Mouse (Mus musculus) gastrocnemius, adult 18-20 months (tissue): Measurements from ENCODE around the gene Dna2. TPM values are rescaled to one million over a fixed set of nuclear protein-coding genes. Genes with fewer than 3 reads are reported as not detected.
A peak's percentile ranks its signal among the peaks of the same experiment; 100 is the strongest.
"Not testable (repeated sequence)": the region's sequence is repeated elsewhere in the genome, so short reads cannot be mapped to it uniquely, and the experiment has no call there.

ENCODE experiments used
- DNase-seq: peaks from one replicate; pipeline ENCODE4 v3.0.0; 2021; ENCODE audit warnings: low spot score
- long read RNA-seq, 2 experiments: library from polyadenylated mRNA; stranded (forward); transcript quantifications; one replicate each; pipeline ENCODE4 v2.0.0; 2021
- total RNA-seq, 2 experiments: library from RNA; stranded (reverse); gene quantifications; 2 replicates each; pipeline ENCODE4 v1.2.3; 2021

Dna2 gene
- total RNA-seq: under 1 TPM; 0.17 to 0.21 TPM
- long read RNA-seq, experiment 1: 0 reads
- long read RNA-seq, experiment 2, partial matches to known transcripts: 0 of 1 reads
- long read RNA-seq, experiment 2, other reads (novel, unspliced or antisense): 1 of 1 reads

DNA sequence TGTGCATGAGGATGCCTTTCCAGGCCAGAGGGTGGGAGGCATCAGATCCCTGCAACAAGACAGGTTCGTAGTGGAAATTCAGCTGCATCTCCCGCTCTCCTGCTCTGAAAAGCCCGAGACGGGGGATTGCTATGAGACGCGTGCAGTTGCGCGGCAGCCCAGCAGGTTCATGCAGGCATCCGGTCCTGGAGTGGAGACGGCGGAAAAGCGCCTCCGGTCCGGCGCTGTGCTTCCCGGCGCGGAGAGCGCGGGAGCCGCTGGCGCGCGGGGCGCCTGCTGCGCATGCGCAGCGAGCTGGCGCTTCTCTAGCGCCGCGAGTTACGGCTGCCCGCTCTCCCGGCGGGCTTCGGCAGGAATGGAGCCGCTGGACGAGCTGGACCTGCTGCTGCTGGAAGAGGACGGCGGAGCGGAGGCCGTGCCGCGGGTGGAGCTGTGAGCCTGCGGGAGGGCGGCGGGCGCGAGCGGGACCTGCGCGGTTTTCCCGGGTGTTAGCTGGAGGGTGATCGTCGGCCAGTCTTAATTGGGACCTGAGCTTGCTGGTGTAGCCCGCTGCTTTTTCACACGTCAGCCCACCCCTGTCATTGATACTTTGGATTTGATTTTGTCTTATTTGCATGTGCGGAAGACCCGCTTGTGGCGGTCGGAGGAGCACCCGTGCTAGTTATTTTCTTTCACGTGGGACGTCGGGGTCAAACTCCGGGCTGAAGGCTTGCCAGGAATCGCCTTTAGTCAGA lies at the start of gene Dna2:
Gene Dna2, plus strand, starts transcription at position 289 of the 734 bp plus-strand sequence.
- DNase-seq: peak; percentile 51

DNA sequence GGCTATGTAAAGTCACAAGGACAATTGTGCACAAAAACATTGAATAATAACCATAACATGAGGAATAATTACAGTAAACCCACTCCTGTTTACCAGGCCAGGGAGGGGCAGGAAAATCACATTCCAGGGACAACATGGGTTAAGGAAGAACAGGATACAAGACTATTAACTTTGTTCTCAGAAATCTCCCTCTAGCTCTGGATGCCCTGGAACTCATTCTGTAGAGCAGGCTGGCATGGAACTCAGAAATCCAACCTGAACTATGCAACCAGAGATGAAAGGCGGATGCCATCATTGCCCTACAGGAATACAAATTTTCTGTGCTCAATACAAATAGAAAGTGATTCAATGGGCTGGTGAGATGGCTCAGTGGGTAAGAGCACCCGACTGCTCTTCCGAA lies 49.4 kb upstream of the Dna2 start:
- no peak for DNase-seq

- no peak for DNase-seq
Observed at GRCm38 (mm10) chr10:62898061-62898460, 48.8 kb upstream of the Dna2 start.

GRCm38 (mm10) chr10:62900144-62900543 lies 46.7 kb upstream of the Dna2 start:
- DNase-seq: no peak

DNA sequence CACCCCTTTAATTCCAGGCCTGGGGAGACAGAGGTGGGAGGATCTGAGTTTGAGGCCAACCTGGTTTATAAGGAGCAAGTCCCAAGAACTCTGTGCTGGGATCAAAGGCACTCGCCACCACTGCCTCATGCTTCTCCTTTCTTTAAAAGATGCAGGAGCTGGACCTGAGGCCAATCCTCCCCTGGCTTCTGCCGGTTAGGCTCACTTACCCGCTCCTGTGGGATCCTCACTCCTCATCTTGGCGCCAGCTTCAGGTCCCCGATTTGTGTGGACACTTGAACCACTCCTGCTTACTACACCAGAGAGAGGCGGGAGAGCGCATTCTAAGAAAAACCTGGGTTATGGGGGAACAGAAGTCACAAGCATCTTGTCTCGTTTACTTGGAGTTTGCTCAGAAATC lies 45.0 kb upstream of the Dna2 start:
- DNase-seq: no peak

DNA sequence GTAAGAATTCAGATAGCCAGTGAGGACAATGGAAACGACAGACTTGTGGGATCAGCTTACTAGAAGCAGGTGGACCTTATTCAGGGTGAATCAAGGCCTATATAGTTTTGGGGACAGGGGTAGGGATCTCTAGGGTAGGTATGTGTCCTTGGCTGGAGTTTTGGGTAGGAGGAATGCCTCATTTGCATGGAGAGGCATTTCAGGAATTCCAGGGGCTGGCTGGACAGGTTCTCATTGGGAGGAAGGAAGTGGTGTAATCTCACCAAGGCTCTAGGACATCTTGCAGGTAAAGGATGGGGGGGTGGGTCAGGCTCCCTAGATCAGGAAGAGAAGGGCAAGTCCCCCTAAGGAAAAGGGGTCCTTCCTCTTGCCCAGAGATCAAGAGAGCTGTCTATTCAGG lies 44.0 kb upstream of the Dna2 start:
- no peak for DNase-seq

GRCm38 (mm10) chr10:62906336-62906735 lies 40.5 kb upstream of the Dna2 start:
- DNase-seq: no peak

- DNase-seq: not testable (repeated sequence)
Observed at GRCm38 (mm10) chr10:62908896-62909295, 37.9 kb upstream of the Dna2 start, which contains the start of gene Tet1. Gene Tet1 (minus strand): TSS chr10:62908996.

DNA sequence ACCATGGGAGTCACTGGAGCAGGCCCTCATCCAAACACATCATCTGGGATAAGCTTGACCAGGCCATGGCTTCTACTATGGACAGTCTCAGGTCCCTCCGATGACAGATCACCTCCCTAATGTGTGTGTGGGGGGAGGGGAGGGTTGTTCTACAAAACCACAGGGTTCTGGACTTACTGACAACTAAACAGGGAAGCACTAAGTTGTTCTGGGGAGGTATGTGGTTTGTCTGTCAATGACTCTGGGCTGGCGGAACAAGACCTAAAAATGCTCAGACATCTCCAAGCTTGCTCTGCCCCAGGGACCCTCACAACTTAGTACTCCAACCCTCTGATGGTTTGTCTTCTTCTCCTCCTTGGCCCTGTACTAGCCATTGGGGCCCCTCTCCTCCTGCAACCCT lies 35.7 kb upstream of the Dna2 start:
- no peak for DNase-seq

DNA sequence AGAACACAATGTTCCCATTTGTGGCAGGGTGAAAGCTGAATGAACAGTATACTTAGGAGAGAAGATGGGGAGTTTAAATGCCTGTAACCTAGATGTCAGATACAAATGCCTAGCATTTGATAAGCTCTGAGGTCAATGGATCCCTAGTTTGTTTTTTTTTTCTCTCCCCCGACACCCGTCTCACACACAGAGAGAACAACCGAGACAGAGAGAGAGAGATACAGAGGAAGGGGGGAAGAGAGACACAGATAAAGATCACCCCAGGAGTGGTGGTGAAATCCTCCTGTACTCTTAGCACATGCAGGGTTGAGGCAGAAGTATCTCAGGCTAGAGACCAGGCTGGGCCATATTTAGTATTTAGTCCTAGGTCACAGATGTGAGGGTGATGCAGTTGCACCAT lies 27.8 kb upstream of the Dna2 start:
- DNase-seq: no peak

DNA sequence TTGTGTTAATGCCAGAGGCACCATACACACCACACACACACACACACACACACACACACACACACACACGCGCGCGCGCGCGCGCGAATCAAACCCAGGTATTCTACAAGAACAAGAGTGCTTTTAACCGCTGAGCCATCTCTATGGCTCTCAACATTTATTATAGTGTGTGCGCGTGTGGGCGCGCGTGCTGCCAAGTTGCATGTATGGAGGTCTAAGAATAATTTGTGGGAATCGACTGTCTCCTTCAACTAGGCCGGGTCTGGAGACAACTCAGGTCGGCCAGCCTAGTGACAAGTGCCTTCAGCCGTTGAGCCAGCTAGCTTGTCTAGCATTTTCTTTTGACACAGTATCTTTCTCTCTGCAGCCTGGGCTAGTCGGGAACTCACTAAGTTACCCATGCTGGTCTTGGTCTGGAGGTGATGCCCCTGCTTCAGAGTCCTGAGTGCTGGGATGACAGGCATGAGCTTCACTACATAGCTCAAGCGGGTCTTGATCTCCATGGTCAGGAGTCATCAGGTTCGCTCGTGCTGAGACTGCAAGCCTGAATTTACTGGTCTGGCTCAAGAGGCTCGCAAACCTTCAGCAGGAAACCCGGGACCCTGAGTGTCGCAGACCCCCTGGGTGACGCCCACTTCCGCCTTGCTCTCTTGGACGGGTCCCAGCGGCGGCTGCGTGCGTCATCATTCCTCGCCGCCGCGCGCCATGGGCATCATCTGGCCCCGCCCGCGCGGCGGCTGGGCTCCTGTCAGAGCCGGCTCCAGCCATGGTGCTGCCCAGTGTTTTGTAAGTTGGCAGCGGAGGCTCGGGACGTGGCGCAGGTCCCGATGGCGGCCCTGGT lies 26.7 kb upstream of the Dna2 start, which contains the start of gene Slc25a16:
Gene Slc25a16, plus strand, starts transcription at position 709 of the 841 bp plus-strand sequence.
- peak; percentile 89 for DNase-seq

DNA sequence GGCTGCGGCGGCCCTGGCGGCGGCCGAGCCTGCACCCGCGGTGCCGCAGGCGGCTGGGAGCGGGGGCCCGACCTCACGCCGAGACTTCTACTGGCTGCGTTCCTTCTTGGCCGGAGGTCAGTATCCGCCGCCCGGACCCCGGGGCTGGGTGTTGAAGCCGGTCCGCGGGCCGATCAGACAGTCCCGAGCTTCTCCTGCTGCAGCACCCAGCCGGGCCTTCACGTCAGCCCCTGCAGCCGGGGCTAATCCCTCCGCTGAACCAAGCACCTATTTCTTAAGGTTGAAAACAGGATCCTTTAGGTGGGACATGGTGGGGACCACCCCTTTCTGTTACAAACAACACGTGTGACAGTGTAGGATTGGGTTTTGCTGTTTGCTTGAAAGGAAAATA lies 26.1 kb upstream of the Dna2 start:
- DNase-seq: no peak

- no peak for DNase-seq
Observed at GRCm38 (mm10) chr10:62924096-62924635, 22.7 kb upstream of the Dna2 start.

GRCm38 (mm10) chr10:62932381-62932780 lies 14.4 kb upstream of the Dna2 start:
- DNase-seq: no peak

DNA sequence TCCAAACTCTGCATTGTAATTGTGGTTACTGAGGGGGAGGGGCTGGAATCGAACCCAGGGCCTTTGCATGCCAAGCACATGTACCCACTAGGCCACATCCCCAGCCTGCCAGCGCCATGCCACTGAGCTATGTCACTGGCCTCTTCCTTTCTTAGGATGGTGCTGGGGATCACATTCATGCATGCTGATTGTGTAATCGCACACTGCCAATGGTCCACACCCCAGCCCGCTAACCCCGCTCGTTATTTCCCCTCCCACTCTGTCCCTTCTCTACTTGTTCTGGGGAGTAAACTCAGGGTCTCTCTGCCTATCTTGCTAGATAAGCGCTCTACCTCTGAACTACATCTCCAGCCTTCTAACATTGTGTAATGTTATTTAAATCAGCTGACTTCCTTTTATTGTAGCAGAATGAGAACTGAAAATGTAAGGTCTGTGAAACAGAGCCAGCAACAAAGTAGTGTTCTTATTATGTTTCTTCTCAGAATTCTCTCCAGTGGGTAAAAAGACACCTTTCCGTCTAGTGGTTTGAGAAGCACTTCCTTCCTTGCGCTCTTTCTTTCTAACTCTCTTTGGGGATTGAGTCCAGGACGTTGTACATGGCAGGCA lies 1.7 kb upstream of the Dna2 start:
- DNase-seq: no peak

DNA sequence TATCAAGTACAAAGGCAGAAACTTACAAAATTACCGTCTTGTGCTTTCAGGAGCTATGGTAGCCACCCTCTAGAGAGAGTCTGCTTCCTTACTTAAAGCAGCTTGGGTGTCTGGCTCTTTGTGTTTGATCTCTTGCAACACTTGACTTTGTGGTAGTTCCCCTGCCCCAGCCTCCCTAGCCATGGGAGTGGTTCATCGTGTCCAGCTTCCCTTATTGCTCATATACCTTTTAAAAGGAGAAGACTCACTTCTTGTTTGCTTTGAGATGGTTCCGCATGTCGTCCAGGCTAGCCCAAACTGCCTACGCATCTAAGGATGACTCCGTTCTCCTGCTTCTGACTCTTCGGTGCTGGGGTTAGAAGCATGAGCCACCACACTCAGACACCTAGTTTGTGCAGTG lies 1.7 kb downstream of the Dna2 start:
- DNase-seq: no peak

DNA sequence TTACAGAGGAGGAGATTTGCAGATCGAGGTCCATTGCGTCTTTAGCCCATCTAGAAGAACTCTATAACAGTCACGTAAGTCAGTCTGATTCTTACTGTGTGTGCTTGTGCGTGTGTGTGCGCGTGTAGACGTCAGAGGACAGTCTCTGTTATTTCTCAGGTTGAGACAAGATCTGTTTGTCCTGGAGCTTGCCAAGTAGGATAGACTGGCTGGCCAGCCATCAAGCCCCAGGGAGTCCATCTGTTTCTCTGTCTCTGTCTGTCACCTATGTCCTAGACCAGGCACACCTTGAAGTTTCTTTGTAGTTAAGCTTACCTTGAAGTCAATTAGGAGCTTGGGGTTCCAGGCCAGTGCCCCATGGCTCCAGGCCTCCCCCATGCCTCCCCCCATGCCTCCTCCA lies 17.1 kb downstream of the Dna2 start:
- no peak for DNase-seq

DNA sequence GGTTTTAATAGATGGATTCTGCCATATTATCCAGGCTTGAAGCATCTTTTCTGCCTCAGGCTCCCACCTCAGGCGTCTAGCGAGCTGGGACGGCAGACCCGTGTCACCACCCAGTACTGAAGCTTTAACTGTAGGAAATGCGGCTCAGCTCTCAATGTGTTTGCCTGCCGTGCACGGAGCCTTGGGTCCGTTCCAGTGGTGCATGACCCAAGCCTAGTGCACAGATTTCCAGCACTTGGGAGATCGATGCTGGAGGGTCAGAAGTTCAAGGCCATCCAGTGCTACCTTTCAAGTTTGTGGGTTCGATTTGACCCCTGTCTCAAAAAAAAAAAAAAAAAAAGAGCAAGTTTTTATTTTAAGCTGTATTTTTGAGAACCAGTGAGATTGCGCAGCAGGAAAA lies 19.0 kb downstream of the Dna2 start:
- DNase-seq: no peak

- no peak for DNase-seq
Observed at GRCm38 (mm10) chr10:62966291-62966690, 19.5 kb downstream of the Dna2 start.

GRCm38 (mm10) chr10:62971821-62972220 lies 25.0 kb downstream of the Dna2 start:
- DNase-seq: no peak

- no peak for DNase-seq
Observed at GRCm38 (mm10) chr10:62979667-62980038, 32.8 kb downstream of the Dna2 start.
